Mouse (Mus musculus) intestine, embryonic 15.5 days (tissue): ENCODE results near the gene Erc2. TPM values are rescaled to one million over a fixed set of nuclear protein-coding genes. Genes with fewer than 3 reads are reported as not detected.

Experiments used
- ATAC-seq: fragments of 200-750 bp; cut with Nextera tagmentation; 2 replicates; pipeline ENCODE4 v1.8.0; 2017; ENCODE audit warnings: moderate TSS enrichment, moderate library complexity
- H3K27ac ChIP-seq: fragments of 300-500 bp; sonication (generic); 2 replicates; pipeline ENCODE4 v1.5.1; 2015; ENCODE audit warnings: mild to moderate bottlenecking, inconsistent platforms
- H3K27me3 ChIP-seq: fragments of 300-500 bp; sonication (generic); replicated peaks from 2 replicates; pipeline ENCODE4 v1.6.1; 2015; ENCODE audit warnings: inconsistent platforms
- H3K36me3 ChIP-seq: fragments of 300-500 bp; sonication (generic); 2 replicates; pipeline ENCODE4 v1.6.1; 2015; ENCODE audit warnings: inconsistent platforms
- H3K4me1 ChIP-seq: fragments of 300-500 bp; sonication (generic); replicated peaks from 2 replicates; pipeline ENCODE4 v1.6.1; 2015; ENCODE audit warnings: inconsistent platforms
- H3K4me2 ChIP-seq: fragments of 300-500 bp; sonication (generic); replicated peaks from 2 replicates; pipeline ENCODE4 v1.6.1; 2015; ENCODE audit warnings: mild to moderate bottlenecking, inconsistent platforms
- H3K4me3 ChIP-seq: fragments of 300-500 bp; sonication (generic); replicated peaks from 2 replicates; pipeline ENCODE4 v1.5.1; 2015; ENCODE audit warnings: inconsistent platforms
- H3K9ac ChIP-seq: fragments of 300-500 bp; sonication (generic); 2 replicates; pipeline ENCODE4 v1.6.1; 2015; ENCODE audit warnings: inconsistent platforms
- H3K9me3 ChIP-seq: fragments of 300-500 bp; sonication (generic); 2 replicates; pipeline ENCODE4 v1.6.1; 2016; ENCODE audit warnings: inconsistent platforms
- WGBS: fragments of 180-500 bp; shearing (Covaris S2); methylation state at CpG from one replicate; pipeline ENCODE4 v1.1.7; 2015; 5-methylcytosine and 5-hydroxymethylcytosine counted together
- polyA plus RNA-seq: library from polyadenylated mRNA; unstranded; fragments of >200 nt; fragmentation: Nextera tagmentation; extraction: Ambion mirVana; gene quantifications from 2 replicates; pipeline ENCODE4 v1.2.1, GENCODE M21; 2015

Erc2 gene
- polyA plus RNA-seq, 1 experiment from 2014 or later: 6.8 TPM

DNA sequence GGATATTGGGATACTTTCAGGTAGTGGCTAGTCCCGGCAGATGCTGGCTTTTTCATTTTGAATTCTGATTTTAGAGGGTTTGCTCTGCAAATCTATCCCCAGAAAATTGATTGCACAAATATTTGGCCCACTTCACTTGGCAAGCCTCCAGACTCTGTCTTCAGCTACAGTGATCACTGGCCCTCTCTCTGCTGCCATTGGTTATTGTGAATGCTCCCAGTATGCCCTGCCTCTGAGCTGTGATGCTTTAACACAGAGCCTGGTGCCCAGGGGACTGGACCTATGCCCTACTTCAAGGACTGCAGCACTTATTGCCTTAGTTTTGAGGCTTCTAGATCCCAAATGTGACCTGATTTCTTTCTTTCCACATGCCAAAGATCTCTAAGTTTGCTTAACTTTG, 686.4 kb downstream of the Erc2 start:
- H3K4me3 ChIP-seq: no peak overlapping the region
- no peak for ATAC-seq
- 75% methylated on average over 1 of the region's 1 CpGs for WGBS
- H3K9ac ChIP-seq: no peak overlapping the region
- no peaks in the 10 kb centered on the region for H3K4me1 ChIP-seq
- H3K36me3 ChIP-seq: no peaks in the 10 kb centered on the region
- H3K9me3 ChIP-seq: no peaks in the 10 kb centered on the region
- H3K27me3 ChIP-seq: no peaks in the 10 kb centered on the region
- no peak overlapping the region for H3K27ac ChIP-seq
- H3K4me2 ChIP-seq: no peak overlapping the region

DNA sequence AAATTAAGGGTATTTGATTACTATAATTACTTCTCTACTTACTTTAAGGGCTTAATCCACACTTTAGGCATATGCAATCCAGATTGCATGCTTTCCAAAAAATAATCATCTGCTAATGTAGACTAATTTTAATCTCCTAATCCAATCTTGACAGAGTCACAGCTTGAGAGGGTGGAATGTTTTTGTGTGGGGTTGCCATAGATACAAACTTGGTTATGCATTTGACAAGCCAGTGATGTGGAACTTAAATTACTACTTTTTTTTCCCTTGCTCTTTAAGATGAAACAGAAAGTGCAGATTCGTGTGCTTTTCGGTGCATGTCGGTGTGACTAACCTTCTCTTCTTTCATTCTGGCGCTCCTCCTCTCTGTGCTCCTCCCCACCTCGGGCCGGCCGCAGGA, 694.6 kb downstream of the Erc2 start:
- WGBS: 89% methylated on average over 7 of the region's 7 CpGs
- Histone ChIP-seq H3K36me3 (no peaks in the 10 kb centered on the region), H3K9ac (no peak overlapping the region), H3K9me3 (no peaks in the 10 kb centered on the region), H3K27me3 (no peaks in the 10 kb centered on the region), H3K4me3 (no peak overlapping the region), H3K4me1 (no peaks in the 10 kb centered on the region), H3K4me2 (no peak overlapping the region), H3K27ac (no peak overlapping the region)
- ATAC-seq: no peak

DNA sequence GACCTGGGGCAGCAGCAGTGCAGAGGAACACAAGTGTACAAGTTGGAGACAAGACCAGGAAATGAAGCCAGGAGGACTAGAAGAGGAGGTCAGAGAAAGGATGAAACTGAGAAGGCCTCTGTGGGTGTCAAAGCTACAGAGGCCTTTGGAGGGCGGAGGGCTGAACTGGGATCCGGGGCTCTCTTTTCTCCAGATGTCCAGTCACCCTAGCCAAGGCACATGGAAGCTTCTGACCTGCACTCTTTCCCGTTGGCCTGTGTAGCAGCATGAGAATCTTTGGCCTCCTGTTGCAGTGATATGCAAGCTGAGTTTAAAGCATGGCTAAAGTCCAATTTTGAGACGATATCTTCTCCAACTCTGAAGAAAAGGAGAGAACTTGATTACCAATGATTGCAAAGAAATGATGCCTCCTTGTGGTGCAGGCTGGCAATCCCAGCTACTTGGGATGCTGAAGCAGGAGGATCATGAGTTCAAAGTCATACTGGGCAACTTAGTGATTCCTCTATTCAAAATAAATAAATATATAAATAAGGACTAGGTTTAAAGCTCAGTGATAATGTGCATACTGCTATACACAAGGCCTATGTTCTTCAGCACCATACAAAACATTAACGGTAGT, 699.8 kb downstream of the Erc2 start:
- no peaks in the 10 kb centered on the region for H3K36me3 ChIP-seq
- no peaks in the 10 kb centered on the region for H3K9me3 ChIP-seq
- whole genome bisulfite sequencing: 71% methylated on average over 5 of the region's 5 CpGs
- H3K4me2 ChIP-seq: no peak overlapping the region
- no peak for ATAC-seq
- H3K4me3 ChIP-seq: no peak overlapping the region
- no peak overlapping the region for H3K27ac ChIP-seq
- H3K4me1 ChIP-seq: no peaks in the 10 kb centered on the region
- no peak overlapping the region for H3K9ac ChIP-seq
- no peaks in the 10 kb centered on the region for H3K27me3 ChIP-seq

DNA sequence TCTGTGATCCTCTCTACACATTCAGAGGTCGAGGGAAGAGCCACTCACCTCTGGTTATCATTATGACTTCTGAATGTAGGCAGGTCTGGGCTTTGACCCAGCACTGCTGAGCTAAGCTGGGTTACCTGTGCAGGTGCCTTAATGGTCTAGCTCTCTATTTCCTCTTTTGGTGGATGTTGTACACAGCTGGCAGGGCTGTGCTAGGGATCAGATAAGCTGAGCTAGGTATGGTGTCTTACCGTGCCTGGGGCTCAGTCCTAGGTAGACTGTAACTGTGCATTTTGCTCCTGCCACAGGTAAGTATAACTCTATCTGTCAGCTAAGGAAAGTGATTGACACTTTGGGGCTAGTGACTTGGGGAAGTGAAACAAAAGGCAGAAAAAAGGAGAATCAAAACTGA, 701.0 kb downstream of the Erc2 start:
- H3K4me2 ChIP-seq: no peak overlapping the region
- H3K36me3 ChIP-seq: no peaks in the 10 kb centered on the region
- no peak overlapping the region for H3K9ac ChIP-seq
- ATAC-seq: no peak; the same call in 1 of the 2 replicates
- H3K27ac ChIP-seq: no peak overlapping the region
- no peaks in the 10 kb centered on the region for H3K9me3 ChIP-seq
- 77% methylated on average over 2 of the region's 2 CpGs for WGBS
- H3K27me3 ChIP-seq: no peaks in the 10 kb centered on the region
- no peak overlapping the region for H3K4me3 ChIP-seq
- no peaks in the 10 kb centered on the region for H3K4me1 ChIP-seq

DNA sequence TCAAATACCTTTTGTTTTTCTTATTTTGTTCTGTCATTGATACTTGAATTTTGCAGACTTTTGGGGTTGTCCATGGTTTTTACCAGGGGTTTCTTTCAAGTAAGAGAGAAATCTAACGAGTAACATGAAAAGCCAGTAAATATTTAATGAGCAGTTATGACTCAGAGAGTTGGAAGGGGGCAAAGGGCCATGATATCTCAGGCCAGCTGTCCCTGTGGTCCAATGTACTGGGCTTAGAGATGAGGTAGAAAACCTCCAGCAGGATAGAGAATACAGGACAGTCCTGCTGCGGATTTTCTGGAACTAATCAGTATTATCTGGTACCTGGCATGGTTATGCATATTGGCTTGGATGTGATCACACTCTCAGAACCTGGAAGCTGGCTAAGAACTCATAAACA, 701.5 kb downstream of the Erc2 start:
- 47% methylated on average over 2 of the region's 2 CpGs for WGBS
- Histone ChIP-seq H3K4me2 (no peak overlapping the region), H3K4me3 (no peak overlapping the region), H3K27me3 (no peaks in the 10 kb centered on the region), H3K27ac (no peak overlapping the region), H3K36me3 (no peaks in the 10 kb centered on the region), H3K9ac (no peak overlapping the region), H3K9me3 (no peaks in the 10 kb centered on the region), H3K4me1 (no peaks in the 10 kb centered on the region)
- 0 out of 2 replicates have a peak, but pooled peaks have one; percentile 43 for ATAC-seq

DNA sequence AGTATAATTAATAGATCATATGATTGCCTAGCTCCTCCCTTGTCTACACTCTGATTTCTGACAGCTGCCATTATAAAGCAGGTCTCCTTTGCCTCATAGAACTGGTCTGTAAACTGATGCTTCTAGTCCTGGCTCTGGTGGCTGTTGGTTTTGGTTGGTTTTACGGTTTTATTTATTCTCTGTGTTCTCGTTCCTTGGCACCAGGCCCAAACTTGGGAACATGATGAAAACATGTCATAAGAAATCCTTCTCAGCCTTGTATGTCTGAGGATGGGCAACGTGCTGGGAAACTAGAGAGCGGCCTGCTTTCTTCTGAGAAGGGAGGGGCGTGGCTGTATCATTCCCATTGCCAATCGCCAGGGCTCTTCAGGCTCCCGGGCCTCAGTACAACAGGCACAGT, 704.2 kb downstream of the Erc2 start:
- WGBS: 57% methylated on average over 7 of the region's 7 CpGs
- no peak for ATAC-seq
- H3K4me1 ChIP-seq: no peaks in the 10 kb centered on the region

DNA sequence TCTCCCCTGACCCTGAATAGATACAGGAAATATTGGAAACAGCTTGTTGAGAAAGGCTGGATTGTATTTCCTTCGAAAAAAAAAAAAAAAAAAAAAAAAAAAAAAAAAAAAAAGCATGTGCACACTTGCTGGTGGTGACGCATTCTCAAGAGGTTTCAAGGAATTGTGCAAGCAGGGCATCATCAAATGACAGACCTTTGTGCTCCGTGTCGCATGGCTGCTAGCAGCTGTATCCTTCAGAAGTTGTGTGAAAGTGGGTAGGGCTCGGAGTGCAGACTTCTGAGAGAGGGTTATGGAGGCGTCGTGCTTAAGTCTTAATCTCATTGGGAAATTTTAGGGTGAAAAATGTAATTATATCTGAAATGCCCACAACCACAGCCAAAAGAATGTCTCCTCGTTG, 706.3 kb downstream of the Erc2 start:
- 67% methylated on average over 8 of the region's 8 CpGs for WGBS
- H3K36me3 ChIP-seq: no peaks in the 10 kb centered on the region
- H3K4me3 ChIP-seq: no peak overlapping the region
- H3K4me1 ChIP-seq: no peaks in the 10 kb centered on the region
- no peak overlapping the region for H3K4me2 ChIP-seq
- ATAC-seq: no peak
- no peaks in the 10 kb centered on the region for H3K27me3 ChIP-seq
- no peaks in the 10 kb centered on the region for H3K9me3 ChIP-seq
- no peak overlapping the region for H3K9ac ChIP-seq
- no peak overlapping the region for H3K27ac ChIP-seq

More for the DNA sequence above, 704.2 kb downstream of the Erc2 start:
- Histone ChIP-seq H3K9me3 (no peaks in the 10 kb centered on the region), H3K27ac (no peak overlapping the region), H3K9ac (no peak overlapping the region), H3K4me2 (no peak overlapping the region), H3K4me3 (no peak overlapping the region), H3K27me3 (no peaks in the 10 kb centered on the region), H3K36me3 (no peaks in the 10 kb centered on the region)

DNA sequence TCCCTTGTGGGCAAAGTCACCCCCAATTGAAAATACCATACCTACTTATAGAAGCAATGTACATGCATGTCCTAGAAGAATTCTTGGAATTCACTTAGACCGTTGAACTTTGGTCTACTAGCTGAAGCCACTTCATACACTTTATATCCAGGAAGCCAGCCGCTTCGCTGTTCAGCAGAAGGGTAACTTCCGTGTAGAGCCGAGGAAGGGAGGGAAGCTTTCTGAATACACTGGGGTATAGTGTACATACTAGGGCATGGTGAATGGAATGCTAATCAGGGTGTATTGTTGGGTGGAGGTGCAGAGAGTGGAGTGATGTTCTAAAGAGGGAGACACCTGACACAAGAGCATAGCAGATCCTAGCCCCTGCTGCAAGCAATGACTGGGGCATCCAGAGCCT, 708.9 kb downstream of the Erc2 start:
- no peak for ATAC-seq
- H3K27ac ChIP-seq: no peak overlapping the region
- 75% methylated on average over 5 of the region's 5 CpGs for WGBS
- H3K4me1 ChIP-seq: no peaks in the 10 kb centered on the region
- H3K4me2 ChIP-seq: no peak overlapping the region
- H3K36me3 ChIP-seq: no peaks in the 10 kb centered on the region
- no peak overlapping the region for H3K9ac ChIP-seq
- no peaks in the 10 kb centered on the region for H3K27me3 ChIP-seq
- H3K4me3 ChIP-seq: no peak overlapping the region
- no peaks in the 10 kb centered on the region for H3K9me3 ChIP-seq

DNA sequence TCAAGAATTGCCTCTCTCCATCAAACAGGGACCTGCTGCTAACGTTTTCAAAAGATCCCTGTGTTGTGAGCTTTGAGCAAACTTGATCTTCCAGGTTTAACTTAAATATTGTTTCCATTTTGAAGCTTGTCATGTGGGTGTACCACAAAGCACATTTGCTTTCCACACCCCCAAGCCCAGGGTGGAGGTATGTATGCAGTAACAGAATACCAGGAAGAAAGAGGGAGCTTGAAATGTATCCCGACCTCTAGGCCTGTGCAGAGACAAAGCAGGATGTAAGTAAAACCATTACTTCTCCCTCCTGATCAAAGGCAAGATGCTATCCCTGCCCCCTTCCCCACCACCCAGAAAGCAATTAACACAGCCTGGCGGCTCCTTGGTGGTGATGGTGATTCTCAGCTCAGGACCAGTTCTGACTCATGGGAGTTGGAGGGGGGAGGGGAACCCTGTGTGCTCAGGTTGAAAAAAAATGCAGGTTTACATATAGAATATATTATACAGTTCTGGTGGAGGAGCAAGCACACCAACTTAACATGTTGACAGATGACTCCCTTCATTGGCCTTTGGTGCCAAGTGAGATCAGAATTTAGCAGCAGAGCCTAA, 710.2 kb downstream of the Erc2 start:
- no peaks in the 10 kb centered on the region for H3K27me3 ChIP-seq
- H3K36me3 ChIP-seq: no peaks in the 10 kb centered on the region
- H3K9ac ChIP-seq: no peak overlapping the region
- H3K4me3 ChIP-seq: no peak overlapping the region
- H3K27ac ChIP-seq: no peak overlapping the region
- H3K9me3 ChIP-seq: no peaks in the 10 kb centered on the region
- H3K4me2 ChIP-seq: no peak overlapping the region
- ATAC-seq: no peak
- H3K4me1 ChIP-seq: no peaks in the 10 kb centered on the region
- 45% methylated on average over 3 of the region's 3 CpGs for WGBS

DNA sequence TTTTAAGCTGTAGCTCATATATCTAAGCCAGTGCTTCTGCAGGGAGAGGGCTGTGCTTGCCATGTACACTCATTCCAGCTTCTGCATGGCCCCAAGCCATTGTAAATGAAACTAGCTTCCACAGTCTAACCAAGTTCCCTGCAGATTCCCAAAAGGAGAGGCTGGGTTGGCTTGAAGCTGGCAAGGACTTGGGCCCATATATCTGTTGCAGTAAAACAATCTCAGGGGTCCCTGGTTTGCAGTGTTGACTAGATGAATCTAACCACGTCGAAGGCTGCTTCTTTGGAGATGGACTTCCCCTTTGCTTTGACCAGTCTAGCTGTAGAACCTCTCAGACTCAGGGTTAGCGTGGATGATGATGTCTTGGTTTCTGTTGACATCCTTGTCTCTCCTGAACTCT, 716.9 kb downstream of the Erc2 start:
- Histone ChIP-seq H3K4me2 (no peak overlapping the region), H3K27me3 (no peaks in the 10 kb centered on the region), H3K27ac (no peak overlapping the region), H3K36me3 (no peaks in the 10 kb centered on the region), H3K4me1 (no peaks in the 10 kb centered on the region), H3K9me3 (no peaks in the 10 kb centered on the region), H3K9ac (no peak overlapping the region), H3K4me3 (no peak overlapping the region)
- WGBS: 91% methylated on average over 3 of the region's 3 CpGs
- no peak for ATAC-seq

DNA sequence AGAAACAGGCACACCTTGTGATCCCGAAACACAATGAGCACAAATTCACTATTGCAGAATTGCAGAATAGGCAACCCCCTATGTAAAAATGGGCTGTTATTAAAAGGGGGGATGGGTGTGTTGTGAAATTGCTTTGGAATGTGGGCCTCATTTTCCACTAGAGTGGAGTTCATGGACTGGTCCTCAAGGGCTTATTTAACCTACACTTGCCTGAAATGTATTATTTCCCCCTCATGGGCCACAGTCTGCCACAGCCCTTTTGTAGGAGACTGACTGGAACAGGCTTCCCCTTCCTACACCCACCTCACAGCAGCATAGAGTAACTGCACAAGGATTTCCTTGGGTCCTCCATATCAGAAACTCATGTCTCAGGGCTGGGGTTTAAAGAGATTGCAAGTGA, 726.9 kb downstream of the Erc2 start:
- Histone ChIP-seq H3K36me3 (no peaks in the 10 kb centered on the region), H3K9me3 (no peaks in the 10 kb centered on the region), H3K4me1 (no peaks in the 10 kb centered on the region), H3K9ac (no peak overlapping the region), H3K4me2 (no peak overlapping the region), H3K27me3 (no peaks in the 10 kb centered on the region), H3K27ac (no peak overlapping the region), H3K4me3 (no peak overlapping the region)
- 92% methylated on average over 1 of the region's 1 CpGs for WGBS
- ATAC-seq: no peak

DNA sequence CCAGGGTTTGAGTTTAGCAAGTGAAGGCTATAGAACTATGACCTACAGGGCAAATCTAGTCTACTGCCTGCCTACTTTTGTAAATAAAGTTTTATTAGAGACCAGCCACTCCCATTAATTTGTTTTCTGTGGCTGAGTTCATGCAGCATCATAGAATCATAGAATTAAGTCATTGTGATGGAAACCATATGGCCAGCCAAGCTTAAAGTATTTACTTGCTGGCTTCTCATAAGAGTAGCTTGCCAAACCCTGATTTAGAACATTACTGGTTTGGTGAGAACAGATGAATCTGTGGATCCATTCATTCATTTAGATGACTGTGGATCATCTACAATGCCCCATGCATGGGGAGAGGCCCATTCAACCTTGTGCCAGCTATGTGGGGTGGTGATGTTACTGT, 733.8 kb downstream of the Erc2 start:
- Histone ChIP-seq H3K27me3 (no peaks in the 10 kb centered on the region), H3K4me1 (no peaks in the 10 kb centered on the region), H3K9ac (no peak overlapping the region), H3K4me3 (no peak overlapping the region), H3K27ac (no peak overlapping the region), H3K4me2 (no peak overlapping the region), H3K36me3 (no peaks in the 10 kb centered on the region), H3K9me3 (no peaks in the 10 kb centered on the region)
- ATAC-seq: no peak

DNA sequence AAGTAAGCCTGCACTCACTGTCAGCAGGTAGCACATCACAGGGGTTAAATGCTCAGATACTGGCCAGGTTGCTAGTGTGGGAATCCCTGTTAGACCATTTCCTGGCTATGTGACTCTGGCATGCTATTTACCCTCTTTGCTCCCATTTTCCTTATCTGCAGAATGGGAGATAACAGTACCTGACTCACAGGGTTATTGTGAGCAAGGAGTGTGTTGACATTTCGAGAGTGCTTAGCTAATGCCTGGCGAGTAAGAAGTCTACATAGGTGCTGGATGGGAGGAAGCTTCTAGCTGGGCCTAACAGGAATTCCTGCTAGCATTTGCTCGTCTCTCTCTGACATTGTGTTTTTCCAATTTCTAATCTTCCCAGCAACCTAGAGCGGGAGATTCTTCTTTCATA, 737.3 kb downstream of the Erc2 start:
- ATAC-seq: peak; percentile 90
- Histone ChIP-seq H3K4me1 (no peaks in the 10 kb centered on the region), H3K4me2 (no peak overlapping the region), H3K9me3 (no peaks in the 10 kb centered on the region), H3K4me3 (no peak overlapping the region), H3K36me3 (no peaks in the 10 kb centered on the region), H3K9ac (no peak overlapping the region), H3K27ac (no peak overlapping the region), H3K27me3 (no peaks in the 10 kb centered on the region)
- 61% methylated on average over 4 of the region's 4 CpGs for WGBS
